Mouse (Mus musculus) activated CD4-positive, CD25-positive, alpha-beta regulatory T cell, adult 4 months (primary cell): ENCODE data around the gene Smpd1. TPM values are rescaled to one million over a fixed set of nuclear protein-coding genes. Genes with fewer than 3 reads are reported as not detected.

ENCODE experiments used
- ATAC-seq: one replicate; pipeline ENCODE4 v1.8.0; 2017
- polyA plus RNA-seq, 2 experiments: library from polyadenylated mRNA; unstranded; fragments of 100-300 nt; shearing (Covaris generic); gene quantifications; one replicate each; pipeline ENCODE4 v1.2.1; 2017

Smpd1 gene
- polyA plus RNA-seq, result 10 to 100 TPM; 20.4 to 25.0 TPM

DNA sequence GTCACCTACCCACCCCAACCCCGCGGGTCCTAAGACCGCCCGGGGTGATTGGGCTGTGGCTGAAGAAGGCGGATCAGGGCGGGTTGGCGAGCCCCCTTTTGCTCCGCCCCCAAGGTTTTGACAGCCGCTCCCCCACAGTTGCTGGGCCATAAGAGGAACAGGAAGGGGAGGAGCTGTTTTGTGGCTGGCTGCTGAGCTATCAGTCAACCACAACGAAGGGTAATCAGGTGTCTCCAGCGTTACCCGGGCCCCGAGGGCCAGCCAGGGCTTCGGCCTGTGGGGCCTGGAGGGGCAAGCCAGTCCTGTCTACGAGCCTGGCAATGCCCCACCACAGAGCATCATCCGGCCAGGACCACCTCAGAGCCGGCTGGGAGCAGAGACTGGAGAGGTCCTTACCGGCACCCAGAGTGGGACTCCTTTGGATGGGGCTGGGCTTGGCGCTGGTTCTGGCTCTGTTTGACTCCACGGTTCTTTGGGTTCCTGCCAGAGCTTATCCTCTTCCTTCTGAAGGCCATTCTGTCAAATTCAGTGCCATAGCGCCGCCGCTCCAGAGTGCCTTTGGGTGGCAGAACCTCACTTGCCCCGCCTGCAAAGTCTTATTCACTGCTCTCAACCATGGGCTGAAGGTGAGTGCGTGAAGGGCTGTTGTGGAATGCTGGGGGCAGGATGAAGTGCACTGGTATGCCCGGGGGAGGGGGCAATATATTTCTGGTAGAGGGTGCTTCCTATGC lies at the start of gene Smpd1:
Gene Smpd1, plus strand, starts transcription at position 149 of the 731 bp plus-strand sequence.
- ATAC-seq, result peak; percentile 98

DNA sequence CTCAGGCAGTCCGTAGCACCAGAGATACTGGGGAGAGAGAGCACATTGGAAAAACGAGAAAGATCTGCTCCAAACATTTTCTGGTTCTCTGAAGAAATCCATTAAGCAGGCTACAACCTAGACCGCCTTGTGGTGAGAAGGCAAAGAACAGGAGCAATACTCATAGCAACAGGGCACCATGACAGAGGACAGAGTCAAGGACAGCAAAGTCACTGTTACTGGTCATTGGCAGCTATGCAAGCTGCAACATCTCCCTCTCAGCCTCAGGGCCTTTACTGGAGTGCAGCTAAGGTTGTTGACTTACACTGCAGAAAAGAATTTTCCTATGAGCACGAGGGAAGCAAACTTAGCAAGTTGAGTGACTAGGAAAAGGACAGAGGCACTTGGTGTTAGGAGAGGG lies 46.9 kb upstream of the Smpd1 start:
- ATAC-seq, result no peak

DNA sequence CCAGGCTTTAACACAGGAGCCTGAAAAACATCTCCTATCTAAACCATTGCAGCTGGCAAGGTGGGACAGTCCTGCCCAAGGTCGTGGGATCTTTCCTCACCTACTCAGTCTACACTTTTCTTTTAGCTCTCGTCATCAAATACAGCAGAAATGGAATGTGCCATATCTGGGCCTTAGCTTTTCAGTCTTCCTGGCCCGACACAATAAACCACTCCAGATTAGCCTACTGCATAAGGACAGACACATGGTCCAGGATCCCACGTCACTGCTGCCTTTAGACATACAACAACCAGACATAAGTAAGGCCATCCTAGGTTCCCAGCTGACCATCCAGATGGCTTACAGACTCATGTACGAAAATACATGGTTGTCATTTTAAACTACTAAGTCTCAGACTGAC lies 44.0 kb upstream of the Smpd1 start:
- no peak for ATAC-seq

DNA sequence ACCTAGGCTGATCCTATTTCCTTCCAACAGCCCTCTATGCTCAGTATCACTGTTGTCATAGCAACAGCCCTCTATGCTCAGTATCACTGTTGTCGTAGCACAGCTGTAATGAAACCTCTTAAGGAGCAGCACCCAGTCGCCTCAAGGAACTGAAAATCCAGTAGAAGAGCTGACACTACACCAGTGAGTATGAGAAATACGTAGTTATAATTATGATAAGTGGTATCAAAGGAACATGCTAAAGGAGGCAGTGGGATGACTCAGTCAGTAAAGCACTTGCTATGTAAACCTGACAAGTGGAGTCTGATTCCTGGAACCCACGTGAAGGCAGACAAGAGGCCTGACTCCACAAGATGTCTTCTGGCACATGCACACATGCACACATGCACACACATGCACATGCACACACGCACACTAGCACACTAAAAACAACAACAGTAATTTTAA lies 40.3 kb upstream of the Smpd1 start:
- ATAC-seq, result no peak

DNA sequence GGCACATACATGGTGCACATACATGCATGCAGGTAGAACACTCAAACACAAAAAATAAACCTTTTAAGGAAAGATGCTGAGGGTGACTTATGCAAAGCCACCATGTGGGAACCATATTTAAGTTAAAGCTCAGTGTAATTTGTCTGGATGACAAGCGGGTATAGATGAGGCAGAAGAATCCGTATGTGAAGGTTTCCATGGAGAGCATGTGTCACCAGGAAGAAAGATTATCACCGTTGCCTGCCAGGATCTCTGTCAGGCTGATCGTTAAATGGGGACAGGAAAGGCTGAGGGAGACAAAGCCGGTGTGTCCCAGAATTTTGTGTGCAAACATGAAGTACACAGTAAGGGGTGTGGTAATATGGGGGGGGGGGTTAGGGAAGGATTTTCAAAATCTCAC lies 39.6 kb upstream of the Smpd1 start:
- ATAC-seq, result no peak

DNA sequence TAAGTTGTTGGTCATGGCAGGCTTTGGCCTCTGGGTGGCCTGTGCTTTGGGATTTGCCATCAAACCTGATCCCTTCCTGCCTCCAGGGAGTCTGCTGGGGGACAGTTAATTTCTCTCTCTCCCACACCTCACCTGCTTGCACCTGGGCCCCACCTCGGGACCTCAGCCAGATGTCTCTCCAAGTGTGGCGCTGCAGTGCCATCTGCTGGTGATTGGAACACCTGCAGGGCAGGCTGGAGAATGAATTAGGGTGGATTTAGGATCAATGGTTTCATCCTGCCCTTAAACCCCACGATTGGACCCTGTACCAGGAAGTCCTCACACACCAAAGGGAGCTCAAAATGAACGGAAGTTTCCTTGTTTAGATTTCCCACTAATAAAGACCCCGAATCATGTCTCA lies 39.0 kb upstream of the Smpd1 start:
- peak; percentile 52 for ATAC-seq

DNA sequence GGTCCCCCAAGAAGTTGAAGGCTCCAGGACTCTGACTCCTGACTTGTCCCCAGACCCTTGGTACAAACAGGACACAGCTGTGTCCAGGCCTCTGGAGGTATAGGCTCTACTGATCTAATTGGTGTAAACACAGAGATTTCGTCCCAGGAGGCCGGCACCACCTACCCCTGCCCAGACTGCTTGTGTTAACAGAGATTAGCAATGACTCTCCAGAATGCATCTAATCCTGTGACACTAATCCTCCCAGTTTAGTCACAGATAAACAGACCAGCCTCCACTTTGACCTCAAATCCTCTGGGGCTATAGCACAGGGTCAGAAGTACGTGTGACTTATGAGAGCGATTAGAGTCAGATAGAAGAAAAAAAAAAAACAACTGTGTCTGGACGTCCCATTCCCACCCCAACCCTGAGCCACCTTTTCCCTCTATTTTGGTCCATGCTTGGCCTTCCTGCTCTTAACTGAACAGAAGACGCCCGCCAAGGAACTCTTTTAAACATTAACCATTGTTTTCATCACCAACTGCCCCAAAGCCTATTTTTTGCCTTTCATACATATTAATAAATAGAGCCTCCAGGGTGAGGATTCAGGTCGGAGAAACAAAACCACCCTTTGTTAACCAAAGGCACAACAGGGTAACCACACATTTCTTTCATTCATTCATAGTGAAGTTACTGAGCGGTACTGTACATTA lies 37.3 kb upstream of the Smpd1 start:
- ATAC-seq, result no peak

DNA sequence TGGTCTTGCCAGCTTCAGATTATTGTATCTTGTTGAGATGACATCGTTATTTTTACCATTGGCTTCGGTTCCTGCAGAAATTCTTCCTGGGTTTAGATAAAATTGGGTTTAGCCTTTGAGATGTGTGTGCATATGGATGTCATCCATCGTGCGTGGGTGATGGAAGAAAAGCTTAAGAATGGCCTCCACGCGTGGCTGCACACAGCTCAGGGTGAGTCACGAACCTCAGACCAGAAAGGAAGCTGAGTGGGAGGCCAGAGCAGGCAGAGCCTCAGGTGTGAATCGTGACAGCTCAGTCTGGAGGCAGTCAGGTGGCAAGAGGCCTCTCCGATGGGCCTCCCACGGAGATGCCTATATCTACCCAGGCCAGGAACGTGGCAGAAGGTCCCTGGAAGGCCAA lies 34.8 kb upstream of the Smpd1 start:
- ATAC-seq, result no peak

DNA sequence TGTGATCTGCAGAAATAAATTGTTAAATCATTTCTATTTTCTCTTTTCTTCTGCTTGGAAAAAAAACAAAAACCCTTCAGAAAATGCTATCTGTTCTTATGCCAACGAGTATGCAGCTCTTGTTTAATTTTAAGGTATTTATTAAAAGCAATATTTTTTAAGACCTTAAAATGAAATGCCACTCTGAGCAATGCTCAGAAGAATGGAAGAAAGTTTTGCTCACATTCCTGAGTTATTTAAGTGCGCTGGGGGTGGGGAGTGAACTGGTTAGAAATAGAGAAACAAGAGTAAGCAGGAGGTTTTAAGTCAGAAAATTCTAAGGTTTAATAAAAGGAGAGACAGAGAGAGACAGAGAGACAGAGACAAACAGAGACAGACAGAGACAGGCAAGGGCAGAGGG lies 34.4 kb upstream of the Smpd1 start:
- ATAC-seq, result no peak

DNA sequence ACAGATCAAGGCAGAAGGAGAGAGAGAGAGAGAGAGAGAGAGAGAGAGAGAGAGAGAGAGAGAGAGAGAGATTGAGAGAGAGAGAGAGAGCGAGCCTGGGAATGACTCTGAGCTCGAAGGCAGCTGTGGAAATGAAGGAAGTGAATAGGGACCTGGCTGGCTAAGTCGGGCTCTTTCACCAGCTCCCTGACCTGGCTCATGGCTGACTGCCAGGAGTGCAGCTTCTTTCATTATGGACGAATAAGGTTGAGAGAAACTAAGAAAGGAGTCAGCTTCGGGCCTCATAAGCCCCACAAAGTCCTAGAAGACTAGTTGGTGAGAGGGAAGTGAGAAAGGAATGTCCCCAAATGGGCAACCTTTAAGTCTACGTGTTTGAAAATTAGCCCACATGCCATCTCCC lies 34.0 kb upstream of the Smpd1 start:
- no peak for ATAC-seq

DNA sequence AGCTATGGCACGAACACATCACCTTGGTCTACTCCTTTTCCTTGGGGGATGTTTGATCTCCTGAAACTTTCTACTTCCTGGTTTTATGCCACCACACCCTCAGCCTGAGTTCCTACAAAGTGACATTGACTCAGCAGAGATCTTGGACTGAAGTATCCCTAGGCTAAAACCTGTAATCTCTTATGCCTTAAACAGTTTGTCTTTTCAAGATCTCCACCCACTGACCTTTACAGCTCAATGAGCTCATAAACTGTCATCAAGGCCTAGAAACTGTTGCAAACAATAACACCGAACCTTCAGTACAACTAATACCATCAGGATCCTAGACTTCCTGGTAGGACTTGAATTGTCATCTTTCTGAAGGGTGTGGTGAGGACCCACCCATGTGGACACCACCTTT lies 29.9 kb upstream of the Smpd1 start:
- ATAC-seq, result no peak

DNA sequence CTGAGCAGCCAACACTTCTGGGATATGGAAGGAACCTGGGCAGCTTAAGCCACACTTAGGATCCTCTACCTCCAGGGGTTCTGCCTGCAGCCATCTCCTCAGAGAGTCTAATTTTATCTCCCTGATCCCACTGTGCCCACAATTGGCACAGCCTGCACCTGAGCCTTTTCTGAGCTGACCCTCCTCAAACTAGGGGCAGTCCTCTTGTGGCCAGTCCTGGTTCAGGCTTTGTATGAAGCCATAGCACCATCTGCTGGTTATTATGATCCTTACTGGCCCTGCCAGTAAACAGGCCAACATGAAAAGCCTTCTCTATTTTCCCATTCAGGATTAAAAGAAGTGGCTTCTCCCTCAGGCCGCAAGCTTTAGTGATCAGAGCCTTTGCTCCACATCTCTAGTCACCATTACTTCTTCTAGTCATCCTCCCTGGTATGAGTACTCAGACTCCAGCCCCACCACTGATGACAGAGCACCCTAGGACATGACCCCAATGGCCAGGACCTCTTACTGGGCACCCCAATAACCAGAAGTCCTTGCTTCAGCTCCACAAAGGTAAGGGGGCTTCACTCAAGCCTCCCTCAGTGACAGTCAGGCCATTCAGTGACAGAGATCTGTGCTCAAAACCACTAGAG lies 26.7 kb upstream of the Smpd1 start:
- no peak for ATAC-seq

DNA sequence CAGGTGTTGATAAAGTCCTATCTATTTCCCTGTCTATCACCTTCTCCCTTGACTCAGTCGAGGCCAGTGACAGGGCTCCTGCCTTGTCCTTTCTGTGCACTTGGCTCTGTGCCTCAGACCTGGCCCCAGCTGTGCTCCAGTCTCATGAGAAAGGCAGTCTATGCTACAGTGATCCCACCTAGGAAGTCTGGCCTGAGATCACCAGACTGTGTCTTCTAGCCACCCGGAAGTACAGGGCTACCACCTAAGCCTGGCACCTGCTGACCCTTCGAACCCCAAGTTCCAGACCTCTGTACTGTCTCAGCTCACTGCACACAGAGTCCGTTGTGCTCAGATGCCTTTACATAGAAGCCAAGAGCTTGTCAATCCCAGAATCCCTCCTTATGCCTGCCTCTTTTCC lies 26.1 kb upstream of the Smpd1 start:
- no peak for ATAC-seq

DNA sequence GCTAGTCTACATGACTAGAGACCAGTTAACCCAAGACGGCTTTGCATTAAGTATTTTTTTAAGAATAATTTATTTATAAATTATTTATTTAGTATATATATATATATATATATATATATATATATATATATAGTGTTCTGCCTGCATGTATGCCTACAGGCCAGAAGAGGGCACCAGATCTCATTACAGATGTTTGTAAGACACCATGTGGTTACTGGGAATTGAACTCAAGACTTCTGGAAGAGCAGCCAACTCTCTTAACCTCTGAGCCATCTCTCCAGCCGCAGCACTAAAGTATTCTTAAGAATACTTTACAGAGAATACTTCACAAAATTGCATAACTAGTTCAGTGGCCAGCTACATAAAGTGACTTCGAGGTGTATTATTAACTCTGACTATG lies 20.0 kb upstream of the Smpd1 start:
- no peak for ATAC-seq

DNA sequence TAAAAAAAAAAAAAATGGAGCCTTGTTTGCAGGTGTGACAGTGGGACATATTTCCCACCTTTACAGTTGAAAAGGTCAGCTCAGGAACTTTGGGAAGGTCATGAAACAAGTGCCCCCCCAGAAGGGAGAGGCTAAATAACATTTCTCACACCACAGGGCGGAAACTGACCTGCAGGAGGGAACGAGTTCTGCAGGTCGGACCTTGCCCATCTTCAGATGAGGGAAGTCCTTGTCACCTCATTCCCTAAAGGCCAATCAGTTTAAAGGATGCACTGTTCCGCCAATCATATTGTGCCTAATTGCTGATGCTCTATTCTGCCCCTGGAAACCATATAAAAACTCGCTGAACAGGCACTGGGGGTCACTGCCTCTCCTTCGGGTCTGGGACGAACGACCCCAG lies 8.2 kb upstream of the Smpd1 start:
- ATAC-seq, result no peak

DNA sequence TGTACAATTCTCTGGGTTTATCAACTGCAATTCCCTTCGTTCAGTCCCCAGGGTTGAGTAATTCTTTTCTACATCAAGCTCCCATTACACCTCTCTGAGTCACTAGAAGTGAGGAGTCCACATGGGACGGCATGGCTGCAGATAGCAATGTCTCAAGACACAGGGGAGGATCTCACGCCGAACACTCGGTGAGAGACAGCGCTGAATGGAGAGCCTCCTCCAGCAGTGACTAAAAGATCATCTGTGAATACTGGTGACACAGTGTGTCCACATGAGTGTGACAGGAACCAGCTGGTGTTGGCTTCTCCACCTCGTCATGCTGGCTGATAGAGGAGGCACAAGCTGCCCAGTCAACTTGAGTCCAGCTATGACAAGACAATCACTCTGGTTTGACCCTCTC lies 6.2 kb upstream of the Smpd1 start:
- ATAC-seq, result no peak

DNA sequence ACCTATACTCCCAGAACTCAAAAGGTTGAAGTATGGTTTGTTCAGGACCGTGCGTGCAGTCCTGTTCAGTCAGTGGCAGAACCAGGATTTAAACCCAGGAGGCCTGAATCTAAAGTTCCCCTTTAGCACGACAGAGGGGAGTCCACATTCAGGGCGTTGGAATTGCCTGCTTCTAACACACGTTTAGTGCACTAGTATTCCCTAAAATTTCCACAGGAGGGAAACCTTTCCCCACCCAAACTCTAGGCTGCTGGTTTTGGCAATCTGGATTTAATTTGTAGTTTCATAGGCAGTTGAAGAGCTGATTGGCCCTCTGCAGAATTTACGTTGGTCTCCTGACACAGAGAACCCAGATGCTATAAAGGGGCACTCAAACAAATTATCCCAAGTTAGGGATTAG lies 5.1 kb upstream of the Smpd1 start:
- ATAC-seq, result no peak

DNA sequence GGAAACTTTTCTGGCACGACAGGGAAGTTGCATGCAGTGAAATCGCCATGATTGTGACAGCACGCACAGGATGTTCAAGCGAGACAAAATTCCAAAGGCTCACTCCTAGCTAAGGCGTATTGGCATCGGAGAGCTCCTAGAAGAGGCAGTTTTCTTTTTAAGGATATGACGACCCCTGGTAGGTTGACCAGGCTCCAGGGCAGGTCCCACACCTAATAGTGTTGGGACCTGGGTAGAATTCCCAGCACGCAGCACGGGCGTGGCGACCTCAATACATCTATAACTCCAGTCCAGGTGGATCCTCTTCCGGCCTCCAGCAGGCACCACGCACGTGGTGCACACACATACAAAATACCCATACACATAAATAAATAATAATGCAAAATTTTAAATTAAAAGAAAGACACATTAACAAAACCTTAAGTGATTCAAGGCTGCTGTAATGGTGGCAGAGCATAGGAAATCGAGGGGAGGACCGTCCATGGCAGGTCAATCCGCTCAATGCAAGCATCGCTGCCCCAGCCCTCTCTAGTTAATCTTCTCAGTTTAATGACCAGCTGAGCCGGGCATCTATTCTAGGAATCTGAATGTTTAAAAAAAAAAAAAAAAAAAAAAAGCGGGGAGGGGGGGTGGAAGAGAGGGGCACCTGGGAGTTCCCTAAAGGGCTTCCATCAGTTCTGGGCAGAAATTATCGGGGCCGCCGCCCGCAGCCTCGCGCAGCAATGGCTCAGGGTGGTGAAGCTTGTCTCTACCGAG lies 526 bp upstream of the Smpd1 start:
- no peak for ATAC-seq

DNA sequence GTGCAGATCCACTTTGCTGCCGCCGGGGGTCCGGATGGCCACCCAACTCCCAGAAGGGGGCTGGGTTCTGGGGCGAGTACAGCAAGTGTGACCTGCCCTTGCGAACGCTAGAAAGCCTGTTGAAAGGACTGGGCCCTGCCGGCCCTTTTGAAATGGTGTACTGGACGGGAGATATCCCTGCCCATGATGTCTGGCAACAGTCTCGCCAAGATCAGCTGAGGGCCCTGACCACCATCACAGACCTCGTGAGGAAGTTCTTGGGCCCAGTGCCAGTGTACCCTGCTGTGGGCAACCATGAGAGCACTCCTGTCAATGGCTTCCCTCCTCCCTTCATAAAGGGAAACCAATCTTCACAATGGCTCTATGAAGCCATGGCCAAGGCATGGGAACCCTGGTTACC lies 1.4 kb downstream of the Smpd1 start:
- ATAC-seq, result no peak

DNA sequence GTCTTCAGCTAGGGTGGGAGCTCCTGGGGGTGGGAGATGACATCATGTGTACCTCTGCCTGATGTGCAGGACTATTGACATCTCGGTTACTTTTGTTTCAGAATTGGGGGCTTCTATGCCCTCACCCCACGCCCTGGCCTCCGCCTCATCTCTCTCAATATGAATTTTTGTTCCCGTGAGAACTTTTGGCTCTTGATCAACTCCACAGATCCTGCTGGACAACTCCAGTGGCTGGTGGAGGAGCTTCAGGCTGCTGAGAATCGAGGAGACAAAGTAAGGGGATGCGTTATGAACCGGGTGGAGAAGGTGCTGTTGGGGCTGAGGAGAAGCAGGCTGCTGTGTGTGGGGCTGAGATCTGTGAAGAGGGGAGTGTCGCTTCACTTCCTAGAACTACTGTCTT lies 2.2 kb downstream of the Smpd1 start:
- no peak for ATAC-seq

DNA sequence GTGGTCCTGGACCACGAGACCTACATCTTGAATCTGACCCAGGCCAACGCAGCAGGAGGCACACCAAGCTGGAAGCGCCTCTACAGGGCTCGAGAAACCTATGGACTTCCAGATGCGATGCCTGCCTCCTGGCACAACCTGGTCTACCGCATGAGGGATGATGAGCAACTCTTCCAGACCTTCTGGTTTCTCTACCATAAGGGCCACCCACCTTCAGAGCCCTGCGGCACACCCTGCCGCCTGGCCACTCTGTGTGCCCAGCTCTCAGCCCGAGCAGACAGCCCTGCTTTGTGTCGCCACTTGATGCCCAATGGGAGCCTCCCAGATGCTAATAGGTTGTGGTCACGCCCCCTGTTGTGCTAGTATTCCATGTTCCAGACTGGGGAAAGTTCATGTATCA lies 3.5 kb downstream of the Smpd1 start:
- ATAC-seq, result no peak

DNA sequence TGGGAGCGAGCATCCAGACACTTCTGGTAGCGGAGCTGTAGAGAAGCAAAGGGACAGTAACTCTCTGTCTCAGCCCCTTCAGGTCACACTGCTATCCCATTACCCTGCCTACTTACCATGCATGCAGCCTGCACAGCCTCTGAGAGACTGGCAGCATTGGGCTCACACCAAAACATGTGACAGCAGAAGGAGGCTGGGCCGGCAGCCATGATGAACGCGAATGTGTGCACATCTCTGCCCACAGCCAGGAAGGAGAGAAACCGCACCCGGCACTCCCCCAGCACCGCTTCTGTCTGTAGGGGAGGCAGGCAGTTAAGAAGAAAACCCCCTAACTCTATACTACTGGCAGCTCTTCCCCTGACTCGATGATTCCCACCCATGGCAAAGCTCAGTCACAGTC lies 4.9 kb downstream of the Smpd1 start:
- no peak for ATAC-seq

DNA sequence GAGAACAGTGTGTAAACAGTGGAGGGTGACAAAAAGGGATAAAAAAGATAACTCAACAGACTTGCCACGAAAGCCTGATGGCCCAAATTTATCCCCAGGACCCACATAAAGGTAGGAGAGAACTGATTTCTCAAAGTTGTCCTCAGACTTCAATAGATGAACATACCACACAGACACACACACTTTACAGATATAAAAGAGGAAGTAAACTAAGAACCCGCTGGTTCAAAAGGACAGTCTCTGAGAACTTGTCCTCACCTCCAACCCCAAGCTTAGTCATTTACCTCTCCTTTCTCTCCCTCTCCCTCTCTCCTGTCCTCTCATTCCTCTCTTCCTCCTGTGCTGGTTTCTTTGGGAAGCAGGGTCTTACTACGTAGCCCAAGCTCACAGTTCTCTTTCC lies 8.2 kb downstream of the Smpd1 start:
- ATAC-seq, result no peak
